Comparison of ENCODE assay signal across 8 mouse cellular contexts in genomic region chr17:8468716-8469344, GRCm38 (mm10). TPM values are rescaled to one million over a fixed set of nuclear protein-coding genes. Genes with fewer than 3 reads are reported as not detected.
DNase-seq lines count a peak whose midpoint lies in the region; ATAC-seq lines count a peak whose summit lies in the region.

No protein-coding gene starts in this region.

- ATAC-seq in megakaryocyte progenitor cell, adult 5-6 weeks (replicated peaks; ENCODE audit: poor library complexity) = peak; percentile 97

- DNase-seq in R1 (ENCODE audit: low read depth, low spot score) = peak; percentile 77
- peak; percentile 86 for DNase-seq in cerebellum, adult 9-11 months
- peak; percentile 75 to 90 for DNase-seq in frontal cortex, postnatal 14 days (ENCODE audit: low spot score in 2 of 2)
- peak; percentile 75 for DNase-seq in induced T-regulatory cell, adult 2 months (ENCODE audit: low read depth)
- DNase-seq in left cerebral cortex, adult 18-20 months (ENCODE audit: low spot score in 2 of 2) = peak; percentile 94 to 97
- DNase-seq in right cerebral cortex, postnatal 25 days = peak; percentile 90
- peak; percentile 43 to 82 for DNase-seq in urinary bladder, postnatal 4 days (ENCODE audit: low spot score in 2 of 2)

RNA-seq across cellular contexts. Expression of gene T, which starts 34.6 kb away (rescaled TPM):
- total RNA-seq in left cerebral cortex, adult 18-20 months (2021) = not detected
- total RNA-seq in megakaryocyte progenitor cell, adult 5-6 weeks (2015) = not detected in 2 replicates
- not detected in 2 replicates for total RNA-seq in megakaryocyte progenitor cell, adult 5-6 weeks (2017)

RNA-seq across cellular contexts. Expression of gene Pde10a, which starts 56.3 kb away (rescaled TPM):
- 100 to 1,000 TPM in 1 of 2 experiments, 10 to 100 TPM in 1; 82.9 to 134 TPM for total RNA-seq in left cerebral cortex, adult 18-20 months (2021)
- total RNA-seq in megakaryocyte progenitor cell, adult 5-6 weeks (2015) = 0.10 TPM in 1 of 2 replicates, not detected in the other
- total RNA-seq in megakaryocyte progenitor cell, adult 5-6 weeks (2017) = 0.04 TPM in 1 of 2 replicates, not detected in the other

Comparison
In these comparisons a context has a peak if more than half of its experiments do, and no peak if none do; other contexts are left out.
1. Peak in every context shown above with its lines: DNase-seq and ATAC-seq.
2. RNA of gene Pde10a, which starts 56.3 kb away (total RNA-seq): 82.9 to 134 TPM in left cerebral cortex, adult 18-20 months; 0.04 to 0.10 TPM in megakaryocyte progenitor cell, adult 5-6 weeks; every median in the first group is over 10 times any median in the second.